Mouse (Mus musculus) midbrain, embryonic 12.5 days (tissue): ENCODE data around the gene Cenpj. TPM values are rescaled to one million over a fixed set of nuclear protein-coding genes. Genes with fewer than 3 reads are reported as not detected.

Source experiments
- ATAC-seq: fragments of 200-750 bp; cut with Nextera tagmentation; 2 replicates; pipeline ENCODE4 v1.8.0; 2017; ENCODE audit warnings: low read depth, moderate TSS enrichment, moderate library complexity; ENCODE audit not compliant: low FRiP score
- H3K27ac ChIP-seq: fragments of 300-500 bp; sonication (generic); replicated peaks from 2 replicates; pipeline ENCODE4 v1.5.1; 2016; ENCODE audit warnings: mild to moderate bottlenecking
- H3K27me3 ChIP-seq: fragments of 300-500 bp; sonication (generic); 2 replicates; pipeline ENCODE4 v1.6.1; 2016; ENCODE audit warnings: mild to moderate bottlenecking
- H3K36me3 ChIP-seq: fragments of 300-500 bp; sonication (generic); 2 replicates; pipeline ENCODE4 v1.6.1; 2016
- H3K4me1 ChIP-seq: fragments of 300-500 bp; sonication (generic); 2 replicates; pipeline ENCODE4 v1.6.1; 2016
- H3K4me2 ChIP-seq: fragments of 300-500 bp; sonication (generic); replicated peaks from 2 replicates; pipeline ENCODE4 v1.6.1; 2016; ENCODE audit warnings: mild to moderate bottlenecking, moderate library complexity
- H3K4me3 ChIP-seq: fragments of 300-500 bp; sonication (generic); 2 replicates; pipeline ENCODE4 v1.5.1; 2016; ENCODE audit warnings: mild to moderate bottlenecking
- H3K9ac ChIP-seq: fragments of 300-500 bp; sonication (generic); replicated peaks from 2 replicates; pipeline ENCODE4 v1.6.1; 2016; ENCODE audit warnings: mild to moderate bottlenecking, moderate library complexity
- H3K9me3 ChIP-seq: fragments of 300-500 bp; sonication (generic); 2 replicates; pipeline ENCODE4 v1.6.1; 2016; ENCODE audit warnings: mild to moderate bottlenecking
- WGBS: fragments of 180-500 bp; shearing (Covaris S2); methylation state at CpG from one replicate; pipeline ENCODE4 v1.1.7; 2016; 5-methylcytosine and 5-hydroxymethylcytosine counted together
- polyA plus RNA-seq: library from polyadenylated mRNA; unstranded; fragments of >200 nt; fragmentation: Nextera tagmentation; extraction: Ambion mirVana; gene quantifications from 2 replicates; pipeline ENCODE4 v1.2.1, GENCODE M21; 2016

Gene Cenpj
- 21.6 and 25.7 TPM in 2 replicates for polyA plus RNA-seq

DNA sequence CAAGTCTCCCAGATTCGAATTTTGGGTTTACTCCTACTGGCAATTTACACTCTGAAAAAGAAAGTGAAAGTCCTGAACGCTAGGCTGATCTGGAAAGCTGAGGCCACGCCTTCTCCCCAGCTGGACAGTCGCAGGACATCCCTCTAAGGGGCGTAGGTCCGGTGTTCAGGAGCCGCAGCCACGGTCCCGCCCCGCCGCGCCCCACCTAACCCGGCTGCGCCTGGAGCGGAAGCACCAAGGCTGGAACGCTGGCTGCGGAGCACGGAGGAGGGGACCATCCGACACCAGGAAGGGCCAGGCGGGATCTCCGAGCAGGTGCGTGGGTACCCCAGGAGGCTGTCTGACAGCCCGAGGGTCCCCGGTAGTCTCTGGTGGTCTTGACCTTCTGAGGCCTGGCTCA is at the start of gene Cenpj, which contains the start of gene Parp4:
Cenpj (minus strand) TSS at position 10 of the 400 bp plus-strand sequence.
Parp4 (plus strand) TSS at position 204 of the 400 bp plus-strand sequence.
- Histone ChIP-seq H3K27me3 (peaks cover 12% of the 10 kb centered on the region), H3K9me3 (no peaks in the 10 kb centered on the region), H3K4me3 (peak within 1 kb of the TSS; percentile 45), H3K4me2 (peak within 1 kb of the TSS; percentile 69), H3K9ac (peak within 1 kb of the TSS; percentile 55), H3K36me3 (no peaks in the 10 kb centered on the region), H3K4me1 (peaks cover 18% of the 10 kb centered on the region), H3K27ac (no peak within 1 kb of the TSS)
- no peak for ATAC-seq
- 1% methylated on average over 24 of the region's 24 CpGs for WGBS

DNA sequence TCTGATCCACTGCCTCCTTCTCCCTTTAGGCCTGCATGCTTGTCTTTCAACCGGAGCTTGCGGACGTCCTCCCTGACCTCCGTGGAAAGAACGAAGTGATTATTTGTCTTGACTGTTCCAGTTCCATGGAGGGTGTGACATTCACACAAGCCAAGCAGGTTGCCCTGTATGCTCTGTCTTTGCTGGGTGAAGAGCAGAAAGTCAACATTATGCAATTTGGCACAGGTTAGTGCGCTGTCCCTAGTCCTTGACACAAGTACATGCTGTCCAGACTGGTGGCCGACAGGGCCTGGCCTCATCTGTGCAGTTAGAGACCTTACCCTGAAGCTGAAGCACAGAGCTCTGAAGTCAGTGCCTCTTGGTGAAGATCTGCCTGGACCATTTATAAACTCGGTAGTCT is 45.2 kb upstream of the Cenpj start:
- H3K9me3 ChIP-seq, result no peaks in the 10 kb centered on the region
- no peaks in the 10 kb centered on the region for H3K27me3 ChIP-seq
- no peaks in the 10 kb centered on the region for H3K36me3 ChIP-seq
- no peak overlapping the region for H3K9ac ChIP-seq
- WGBS, result 89% methylated on average over 8 of the region's 8 CpGs
- H3K4me1 ChIP-seq, result no peaks in the 10 kb centered on the region
- ATAC-seq, result no peak
- H3K27ac ChIP-seq, result no peak overlapping the region
- no peak overlapping the region for H3K4me2 ChIP-seq
- no peak overlapping the region for H3K4me3 ChIP-seq

DNA sequence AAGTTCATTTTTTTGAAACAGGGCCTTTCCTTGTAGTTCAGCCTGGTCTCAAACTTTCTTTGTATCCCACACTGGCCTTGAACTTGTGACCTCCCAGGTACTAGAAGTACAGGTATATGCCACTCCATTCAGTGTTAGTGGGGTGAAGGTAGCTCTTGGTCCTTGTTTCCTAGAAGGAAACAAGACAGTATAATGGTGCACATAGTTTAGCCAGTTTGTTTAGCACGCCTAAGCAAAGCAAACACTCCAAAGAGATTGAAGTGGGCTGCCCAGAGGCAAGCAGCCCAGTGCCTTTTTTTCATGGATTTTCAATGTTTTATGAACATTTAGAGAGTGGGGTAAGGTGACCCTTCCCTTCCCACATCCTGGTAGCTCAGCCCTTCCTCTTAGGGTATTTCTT is 42.2 kb upstream of the Cenpj start:
- H3K4me2 ChIP-seq, result no peak overlapping the region
- H3K9me3 ChIP-seq, result no peaks in the 10 kb centered on the region
- H3K27me3 ChIP-seq, result no peaks in the 10 kb centered on the region
- no peak overlapping the region for H3K4me3 ChIP-seq
- H3K36me3 ChIP-seq, result no peaks in the 10 kb centered on the region
- H3K9ac ChIP-seq, result no peak overlapping the region
- ATAC-seq, result no peak
- H3K4me1 ChIP-seq, result no peaks in the 10 kb centered on the region
- WGBS, result 83% methylated on average over 1 of the region's 1 CpGs
- H3K27ac ChIP-seq, result no peak overlapping the region

DNA sequence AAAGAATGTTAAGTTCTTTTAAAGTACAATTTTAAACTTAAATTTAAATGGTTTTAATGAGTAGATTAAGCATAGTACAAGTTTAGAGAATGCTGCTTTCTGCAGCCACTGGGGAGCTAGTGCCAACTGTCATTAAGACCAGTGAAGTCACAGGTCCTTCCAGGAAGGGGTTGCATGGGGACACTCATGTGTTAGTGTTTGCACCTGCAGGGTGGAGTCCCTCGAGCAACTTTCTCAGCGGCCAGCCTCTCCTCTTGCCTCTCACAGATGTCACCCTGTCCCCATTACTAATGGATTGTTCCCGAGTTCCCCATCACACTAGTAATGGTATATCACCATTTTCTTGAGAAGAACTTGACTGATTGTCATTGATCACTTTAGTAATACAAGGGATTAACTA is 38.0 kb upstream of the Cenpj start:
- no peaks in the 10 kb centered on the region for H3K27me3 ChIP-seq
- 95% methylated on average over 3 of the region's 3 CpGs for WGBS
- H3K36me3 ChIP-seq, result no peaks in the 10 kb centered on the region
- H3K4me2 ChIP-seq, result no peak overlapping the region
- no peak for ATAC-seq
- H3K9me3 ChIP-seq, result no peaks in the 10 kb centered on the region
- no peak overlapping the region for H3K9ac ChIP-seq
- H3K4me1 ChIP-seq, result no peaks in the 10 kb centered on the region
- H3K4me3 ChIP-seq, result no peak overlapping the region
- H3K27ac ChIP-seq, result no peak overlapping the region

DNA sequence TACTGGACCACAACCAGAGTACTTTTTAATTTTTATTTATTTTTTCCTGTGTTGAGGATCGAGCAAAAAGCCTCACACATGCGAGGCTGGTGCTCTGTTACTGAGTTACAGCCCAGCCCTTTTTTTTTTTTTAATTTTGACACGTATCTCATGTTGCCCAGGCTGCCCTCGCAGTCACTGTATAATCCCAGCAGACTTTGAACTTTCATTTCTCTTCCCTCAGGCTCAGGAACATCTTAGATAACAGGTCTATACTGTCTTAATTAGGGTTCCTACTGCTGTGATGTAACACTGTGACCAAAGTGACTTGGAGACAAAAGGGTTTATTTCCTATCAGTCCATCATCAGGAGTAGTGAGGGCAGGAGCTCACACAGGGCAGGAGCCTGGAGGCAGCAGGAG is 29.9 kb upstream of the Cenpj start:
- no peak overlapping the region for H3K4me2 ChIP-seq
- H3K36me3 ChIP-seq, result no peaks in the 10 kb centered on the region
- H3K9me3 ChIP-seq, result no peaks in the 10 kb centered on the region
- H3K4me1 ChIP-seq, result no peaks in the 10 kb centered on the region
- ATAC-seq, result no peak
- no peak overlapping the region for H3K9ac ChIP-seq
- 81% methylated on average over 4 of the region's 4 CpGs for WGBS
- H3K27ac ChIP-seq, result no peak overlapping the region
- H3K4me3 ChIP-seq, result no peak overlapping the region
- no peaks in the 10 kb centered on the region for H3K27me3 ChIP-seq

DNA sequence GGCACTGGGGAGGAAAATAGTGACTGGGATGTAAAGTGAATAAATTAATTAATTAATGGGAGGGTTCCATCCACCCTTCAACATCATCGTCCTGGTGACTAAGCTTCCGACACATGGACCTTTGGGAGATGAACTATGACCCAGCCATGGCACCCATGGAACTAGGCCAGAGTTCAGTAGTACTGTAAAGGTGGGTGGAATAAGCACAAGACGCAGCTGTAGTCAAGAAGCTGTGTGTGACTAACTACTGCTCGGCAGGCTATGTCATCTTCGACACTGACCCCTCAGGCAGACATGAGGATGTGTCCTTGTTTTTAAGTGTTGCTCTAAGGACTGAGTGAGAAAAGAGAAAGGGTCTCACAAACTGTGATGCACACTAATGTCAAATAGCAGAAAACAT is 29.2 kb upstream of the Cenpj start:
- H3K9me3 ChIP-seq, result no peaks in the 10 kb centered on the region
- H3K36me3 ChIP-seq, result no peaks in the 10 kb centered on the region
- H3K27ac ChIP-seq, result no peak overlapping the region
- H3K9ac ChIP-seq, result no peak overlapping the region
- H3K4me3 ChIP-seq, result no peak overlapping the region
- WGBS, result 92% methylated on average over 5 of the region's 5 CpGs
- H3K4me2 ChIP-seq, result no peak overlapping the region
- ATAC-seq, result no peak
- H3K4me1 ChIP-seq, result no peaks in the 10 kb centered on the region
- H3K27me3 ChIP-seq, result no peaks in the 10 kb centered on the region

DNA sequence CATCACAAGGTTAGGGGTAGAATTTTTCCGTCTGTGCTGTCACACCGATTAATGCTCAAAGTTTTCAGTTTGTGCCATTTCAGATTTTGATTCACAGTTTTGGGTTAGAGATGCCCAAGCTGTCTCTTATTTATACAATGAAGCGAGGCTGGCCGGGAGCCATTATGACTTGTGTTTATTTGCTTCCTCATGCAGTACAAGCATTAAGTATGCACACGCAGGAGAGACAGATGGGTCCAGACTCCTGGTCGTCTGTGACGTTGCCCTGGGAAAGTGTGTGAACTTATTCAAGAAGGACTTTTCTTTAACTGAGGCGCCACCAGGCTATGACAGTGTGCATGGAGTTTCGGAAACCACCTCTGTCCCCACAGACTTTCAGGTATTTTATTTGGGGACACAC is 26.8 kb upstream of the Cenpj start:
- no peaks in the 10 kb centered on the region for H3K27me3 ChIP-seq
- no peaks in the 10 kb centered on the region for H3K4me1 ChIP-seq
- ATAC-seq, result no peak
- no peak overlapping the region for H3K4me2 ChIP-seq
- no peak overlapping the region for H3K4me3 ChIP-seq
- no peaks in the 10 kb centered on the region for H3K9me3 ChIP-seq
- no peak overlapping the region for H3K9ac ChIP-seq
- no peak overlapping the region for H3K27ac ChIP-seq
- WGBS, result 89% methylated on average over 9 of the region's 9 CpGs
- H3K36me3 ChIP-seq, result no peaks in the 10 kb centered on the region

DNA sequence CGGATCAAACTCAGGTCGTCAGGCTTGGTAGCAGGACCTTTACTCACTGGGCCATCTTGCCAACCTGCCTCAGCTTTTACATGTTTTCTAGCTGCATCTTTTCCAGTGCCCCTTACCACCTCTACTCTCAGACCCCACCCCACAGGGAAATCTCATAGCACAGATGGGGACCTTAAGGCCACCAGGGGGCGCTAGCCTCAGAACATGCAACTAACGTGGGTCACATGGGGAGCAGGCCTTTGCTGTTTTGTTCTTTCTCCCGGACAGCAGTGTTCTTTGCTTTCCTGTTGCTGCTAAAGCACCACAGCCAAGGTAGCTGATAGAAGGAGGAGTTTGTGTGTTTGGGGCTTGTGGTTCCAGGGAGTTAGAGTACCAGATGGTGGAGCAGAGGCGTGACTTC is 23.5 kb upstream of the Cenpj start:
- WGBS, result 44% methylated on average over 6 of the region's 6 CpGs
- H3K4me3 ChIP-seq, result no peak overlapping the region
- no peak overlapping the region for H3K4me2 ChIP-seq
- no peaks in the 10 kb centered on the region for H3K9me3 ChIP-seq
- no peak overlapping the region for H3K9ac ChIP-seq
- no peak for ATAC-seq
- no peaks in the 10 kb centered on the region for H3K4me1 ChIP-seq
- H3K27ac ChIP-seq, result no peak overlapping the region
- no peaks in the 10 kb centered on the region for H3K27me3 ChIP-seq
- H3K36me3 ChIP-seq, result no peaks in the 10 kb centered on the region

DNA sequence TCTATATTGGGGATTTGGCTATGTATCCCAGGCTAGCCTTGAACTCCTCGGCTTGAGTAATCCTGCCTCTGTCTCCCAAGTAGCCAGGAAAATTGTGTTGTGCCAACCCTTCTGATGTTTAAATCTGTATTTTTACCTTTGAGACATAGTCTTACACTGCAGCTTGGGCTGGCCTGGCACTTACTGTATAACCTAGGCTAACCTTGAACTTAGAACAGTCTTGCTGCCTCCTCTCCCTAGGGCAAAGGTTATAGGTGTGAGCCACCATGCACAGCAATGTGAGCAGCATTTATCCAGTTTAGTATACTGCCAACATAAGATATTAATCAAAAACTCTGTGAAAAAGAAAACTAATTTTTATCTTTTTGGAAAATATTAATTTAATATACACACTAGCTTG is 19.6 kb upstream of the Cenpj start:
- Histone ChIP-seq H3K36me3 (no peaks in the 10 kb centered on the region), H3K4me1 (no peaks in the 10 kb centered on the region), H3K4me2 (no peak overlapping the region), H3K27ac (no peak overlapping the region), H3K9me3 (no peaks in the 10 kb centered on the region), H3K4me3 (no peak overlapping the region), H3K27me3 (no peaks in the 10 kb centered on the region), H3K9ac (no peak overlapping the region)
- 93% methylated on average over 1 of the region's 1 CpGs for WGBS
- no peak for ATAC-seq

DNA sequence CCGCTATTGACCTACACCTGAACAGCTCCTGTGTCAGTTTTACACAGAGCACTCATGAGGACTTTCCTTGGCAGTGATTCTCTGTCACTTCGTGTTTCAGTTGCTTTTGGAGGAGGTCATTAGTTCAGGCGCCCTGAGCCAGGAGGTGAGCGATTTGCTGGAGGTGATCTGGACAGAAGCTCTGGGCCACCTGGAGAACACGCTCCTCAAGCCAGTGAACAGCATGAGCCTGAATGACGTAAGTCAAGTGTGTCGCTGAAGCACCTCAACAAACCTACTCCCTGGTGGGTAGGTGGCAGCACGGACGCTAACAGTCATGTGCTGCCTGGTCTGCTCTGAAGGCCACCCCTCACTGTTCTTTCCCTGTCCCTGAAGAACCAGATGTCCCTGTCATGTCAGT is 17.0 kb upstream of the Cenpj start:
- Histone ChIP-seq H3K4me2 (no peak overlapping the region), H3K9ac (no peak overlapping the region), H3K27ac (no peak overlapping the region), H3K4me1 (no peaks in the 10 kb centered on the region), H3K9me3 (no peaks in the 10 kb centered on the region), H3K4me3 (no peak overlapping the region), H3K27me3 (no peaks in the 10 kb centered on the region), H3K36me3 (no peaks in the 10 kb centered on the region)
- ATAC-seq, result no peak
- 95% methylated on average over 9 of the region's 9 CpGs for WGBS

DNA sequence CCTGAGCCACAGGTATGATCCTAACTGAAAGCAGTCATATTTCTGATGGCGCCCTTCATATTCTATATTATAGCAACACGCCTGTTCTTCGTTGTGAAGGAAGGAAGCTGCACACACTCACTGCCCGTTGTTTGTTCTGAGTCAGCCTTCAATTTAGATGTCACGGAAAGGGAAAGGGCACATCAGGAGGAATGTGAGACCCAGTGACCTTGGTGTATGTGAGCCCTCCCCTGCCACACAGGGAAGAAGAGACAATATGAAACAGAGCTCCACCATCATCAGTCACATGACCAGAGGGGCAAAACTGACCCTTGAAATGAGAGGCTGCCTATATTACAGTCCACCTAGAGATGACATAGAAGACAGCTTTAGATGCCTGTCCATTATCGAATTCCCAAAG is 7.1 kb upstream of the Cenpj start:
- Histone ChIP-seq H3K4me3 (no peak overlapping the region), H3K27ac (no peak overlapping the region), H3K9me3 (no peaks in the 10 kb centered on the region), H3K4me2 (no peak overlapping the region), H3K4me1 (no peaks in the 10 kb centered on the region), H3K36me3 (no peaks in the 10 kb centered on the region), H3K9ac (no peak overlapping the region), H3K27me3 (no peaks in the 10 kb centered on the region)
- no peak for ATAC-seq
- 82% methylated on average over 6 of the region's 6 CpGs for WGBS

DNA sequence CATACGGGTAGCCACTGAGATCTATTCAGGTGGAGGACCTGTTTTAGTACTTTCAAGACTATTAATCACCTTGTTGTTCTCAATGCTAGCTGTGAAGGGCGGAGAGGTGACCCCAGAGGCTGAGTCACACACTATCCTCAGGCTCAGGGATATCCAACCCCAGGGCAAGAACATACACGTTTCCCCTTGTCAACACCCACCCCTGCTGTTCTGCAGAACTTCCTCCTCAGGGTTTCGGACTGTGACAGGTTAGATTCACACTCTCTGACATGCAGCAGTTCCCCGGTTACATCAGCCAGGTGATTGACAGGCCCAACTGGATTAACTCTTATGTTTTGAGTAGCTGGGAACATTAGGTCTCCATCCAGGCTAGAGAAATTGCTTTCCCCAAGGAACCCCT is 5.9 kb upstream of the Cenpj start:
- Histone ChIP-seq H3K27ac (no peak overlapping the region), H3K4me1 (no peaks in the 10 kb centered on the region), H3K9ac (no peak overlapping the region), H3K27me3 (peaks cover 2% of the 10 kb centered on the region; the same call in 1 of the 2 replicates), H3K36me3 (no peaks in the 10 kb centered on the region), H3K9me3 (no peaks in the 10 kb centered on the region), H3K4me2 (no peak overlapping the region), H3K4me3 (no peak overlapping the region)
- 73% methylated on average over 5 of the region's 5 CpGs for WGBS
- ATAC-seq, result no peak

DNA sequence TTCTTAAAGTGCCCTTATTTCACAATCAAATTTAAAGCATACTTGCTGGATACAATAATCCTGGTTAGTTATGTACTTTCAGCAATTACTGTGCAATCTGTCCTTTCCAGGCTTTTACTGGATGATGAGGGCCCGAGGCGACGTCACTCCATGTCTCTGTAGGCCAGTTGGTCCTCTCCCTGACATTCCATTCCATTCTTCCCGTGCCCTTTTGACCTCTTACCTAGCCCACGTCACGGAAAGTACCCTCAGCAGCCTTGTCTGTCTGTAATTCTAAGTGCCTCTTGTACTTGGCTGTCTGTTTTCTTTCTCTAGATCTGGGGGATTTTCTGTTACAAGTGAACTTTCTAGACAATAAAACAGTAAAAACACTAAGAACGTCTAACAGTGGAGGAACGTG is 3.8 kb upstream of the Cenpj start:
- Histone ChIP-seq H3K36me3 (no peaks in the 10 kb centered on the region), H3K4me3 (no peak overlapping the region), H3K9me3 (no peaks in the 10 kb centered on the region), H3K4me2 (no peak overlapping the region), H3K27ac (no peak overlapping the region), H3K27me3 (peaks cover 12% of the 10 kb centered on the region), H3K4me1 (peaks cover 8% of the 10 kb centered on the region), H3K9ac (no peak overlapping the region)
- WGBS, result 62% methylated on average over 8 of the region's 8 CpGs
- no peak for ATAC-seq
